Mouse (Mus musculus) stomach, postnatal 0 days (tissue): ENCODE measurements around the gene Tmc5. TPM values are rescaled to one million over a fixed set of nuclear protein-coding genes. Genes with fewer than 3 reads are reported as not detected.
A peak's percentile ranks its signal among the peaks of the same experiment; 100 is the strongest.

Experiments used
- ATAC-seq: fragments of 200-750 bp; cut with Nextera tagmentation; 2 replicates; pipeline ENCODE4 v1.8.0; 2017; ENCODE audit not compliant: low FRiP score, low TSS enrichment
- DNase-seq: peaks from one replicate; pipeline ENCODE4 v3.0.0-alpha.2; 2016; ENCODE audit warnings: low spot score
- H3K27ac ChIP-seq: fragments of 300-500 bp; sonication (generic); replicated peaks from 2 replicates; pipeline ENCODE4 v1.5.1; 2014; ENCODE audit warnings: mild to moderate bottlenecking, control low read depth
- H3K27me3 ChIP-seq: fragments of 300-500 bp; sonication (generic); 2 replicates; pipeline ENCODE4 v1.6.1; 2014; ENCODE audit warnings: low read length; ENCODE audit not compliant: control insufficient read depth, insufficient read depth
- H3K36me3 ChIP-seq: fragments of 300-500 bp; sonication (generic); 2 replicates; pipeline ENCODE4 v1.6.1; 2014; ENCODE audit warnings: low read length, mixed read lengths; ENCODE audit not compliant: control insufficient read depth, insufficient read depth
- H3K4me1 ChIP-seq: fragments of 300-500 bp; sonication (generic); replicated peaks from 2 replicates; pipeline ENCODE4 v1.6.1; 2014; ENCODE audit warnings: antibody characterized with exemption; ENCODE audit not compliant: control insufficient read depth, insufficient read depth
- H3K4me2 ChIP-seq: fragments of 300-500 bp; sonication (generic); replicated peaks from 2 replicates; pipeline ENCODE4 v1.6.1; 2014; ENCODE audit warnings: low read depth, mild to moderate bottlenecking, control low read depth, moderate library complexity
- H3K4me3 ChIP-seq: fragments of 300-500 bp; sonication (generic); 2 replicates; pipeline ENCODE4 v1.5.1; 2014; ENCODE audit warnings: low read depth, low read length, control low read depth
- H3K9ac ChIP-seq: fragments of 300-500 bp; sonication (generic); 2 replicates; pipeline ENCODE4 v1.6.1; 2014; ENCODE audit warnings: mild to moderate bottlenecking, low read length, control low read depth, mixed read lengths
- H3K9me3 ChIP-seq: fragments of 300-500 bp; sonication (generic); 2 replicates; pipeline ENCODE4 v1.6.1; 2016; ENCODE audit warnings: low read length; ENCODE audit not compliant: control insufficient read depth
- CTCF ChIP-seq: IDR thresholded peaks from 2 replicates; pipeline ENCODE4 v1.5.1; 2016; ENCODE audit warnings: antibody characterized with exemption, low read depth, mild to moderate bottlenecking, moderate library complexity
- EP300 ChIP-seq: optimal IDR thresholded peaks from 2 replicates; pipeline ENCODE3; 2016; ENCODE audit warnings: antibody characterized with exemption
- WGBS: fragments of 180-500 bp; shearing (Covaris S2); extraction: QIAGEN DNeasy Blood & Tissue Kit; methylation state at CpG from one replicate; pipeline ENCODE4 v1.1.7; 2014; 5-methylcytosine and 5-hydroxymethylcytosine counted together
- polyA plus RNA-seq: library from polyadenylated mRNA; unstranded; fragments of >200 nt; fragmentation: Nextera tagmentation; extraction: Ambion mirVana; gene quantifications from 2 replicates; pipeline ENCODE4 v1.2.1, GENCODE M21; 2015

Gene Tmc5
- polyA plus RNA-seq, 1 experiment from 2014 or later = 8.5 TPM

- Histone ChIP-seq H3K27me3 (no peaks in the 10 kb centered on the region), H3K4me3 (no peak overlapping the region), H3K4me1 (no peaks in the 10 kb centered on the region), H3K4me2 (no peak overlapping the region), H3K27ac (no peak overlapping the region), H3K36me3 (no peaks in the 10 kb centered on the region), H3K9me3 (no peaks in the 10 kb centered on the region), H3K9ac (no peak overlapping the region)
- ATAC-seq (peak; percentile 61), DNase-seq (peak; percentile 36)
- TF ChIP-seq CTCF (no peak), EP300 (no peak)
- 53% methylated on average over 5 of the region's 5 CpGs for WGBS
These were observed 25.1 kb upstream of the Tmc5 start for GRCm38 (mm10) chr7:118572039-118572438.

- WGBS = 77% methylated on average over 3 of the region's 3 CpGs
- no peak for DNase-seq
- Histone ChIP-seq H3K27ac (no peak overlapping the region), H3K4me1 (no peaks in the 10 kb centered on the region), H3K36me3 (no peaks in the 10 kb centered on the region), H3K4me2 (no peak overlapping the region), H3K9ac (no peak overlapping the region), H3K27me3 (no peaks in the 10 kb centered on the region), H3K4me3 (no peak overlapping the region), H3K9me3 (no peaks in the 10 kb centered on the region)
- TF ChIP-seq CTCF = no peak
- no peak for TF ChIP-seq EP300
- no peak for ATAC-seq
These were observed 18.8 kb upstream of the Tmc5 start for GRCm38 (mm10) chr7:118578269-118578668.

GRCm38 (mm10) chr7:118579938-118580337 lies 17.2 kb upstream of the Tmc5 start:
- H3K4me1 ChIP-seq = no peaks in the 10 kb centered on the region
- H3K36me3 ChIP-seq = no peaks in the 10 kb centered on the region
- WGBS = 67% methylated on average over 2 of the region's 2 CpGs
- no peak overlapping the region for H3K9ac ChIP-seq
- no peaks in the 10 kb centered on the region for H3K27me3 ChIP-seq
- H3K27ac ChIP-seq = no peak overlapping the region
- TF ChIP-seq EP300 (no peak), CTCF (no peak)
- H3K4me2 ChIP-seq = no peak overlapping the region
- H3K9me3 ChIP-seq = no peaks in the 10 kb centered on the region
- no peak overlapping the region for H3K4me3 ChIP-seq
- ATAC-seq (no peak), DNase-seq (no peak)

- Histone ChIP-seq H3K9me3 (no peaks in the 10 kb centered on the region), H3K36me3 (no peaks in the 10 kb centered on the region), H3K9ac (peak overlapping the region; percentile 77), H3K4me3 (peak overlapping the region; percentile 67), H3K27me3 (no peaks in the 10 kb centered on the region), H3K27ac (peak overlapping the region; percentile 83), H3K4me1 (no peaks in the 10 kb centered on the region), H3K4me2 (peak overlapping the region; percentile 96)
- peak; percentile 63 for ATAC-seq
- DNase-seq = peak; percentile 51
- 14% methylated on average over 7 of the region's 7 CpGs for WGBS
- TF ChIP-seq CTCF (no peak), EP300 (no peak)
These were observed 13.3 kb upstream of the Tmc5 start for GRCm38 (mm10) chr7:118583821-118584220.

GRCm38 (mm10) chr7:118584257-118584907 lies 12.7 kb upstream of the Tmc5 start, which contains the start of gene Tmc7:
Tmc7 (minus strand) TSS chr7:118584736.
- WGBS = 1% methylated on average over 36 of the region's 51 CpGs
- H3K9ac ChIP-seq = peak within 1 kb of the TSS; percentile 77
- H3K27ac ChIP-seq = peak within 1 kb of the TSS; percentile 83
- ATAC-seq (peak; percentile 77), DNase-seq (peak; percentile 92)
- no peaks in the 10 kb centered on the region for H3K9me3 ChIP-seq
- TF ChIP-seq EP300 (no peak), CTCF (peak; percentile 34; the same call in 1 of the 2 replicates)
- H3K4me2 ChIP-seq = peak within 1 kb of the TSS; percentile 96
- H3K4me1 ChIP-seq = no peaks in the 10 kb centered on the region
- H3K4me3 ChIP-seq = peak within 1 kb of the TSS; percentile 67
- H3K36me3 ChIP-seq = no peaks in the 10 kb centered on the region
- no peaks in the 10 kb centered on the region for H3K27me3 ChIP-seq

- no peaks in the 10 kb centered on the region for H3K4me1 ChIP-seq
These were observed 12.2 kb upstream of the Tmc5 start for GRCm38 (mm10) chr7:118584926-118585325.

More at GRCm38 (mm10) chr7:118584926-118585325, 12.2 kb upstream of the Tmc5 start:
- Histone ChIP-seq H3K9me3 (no peaks in the 10 kb centered on the region), H3K4me2 (peak overlapping the region; percentile 96), H3K36me3 (no peaks in the 10 kb centered on the region), H3K27me3 (no peaks in the 10 kb centered on the region), H3K9ac (no peak overlapping the region), H3K27ac (no peak overlapping the region), H3K4me3 (peak overlapping the region; percentile 67)
- no peak for TF ChIP-seq CTCF
- no peak for TF ChIP-seq EP300
- ATAC-seq (peak; percentile 16; the same call in 1 of the 2 replicates), DNase-seq (no peak)
- 62% methylated on average over 5 of the region's 5 CpGs for WGBS
